Mouse (Mus musculus) kidney, embryonic 15.5 days (tissue): ENCODE measurements around the gene Gda. TPM values are rescaled to one million over a fixed set of nuclear protein-coding genes. Genes with fewer than 3 reads are reported as not detected.

Experiments
- ATAC-seq: fragments of 200-750 bp; cut with Nextera tagmentation; replicated peaks from 2 replicates; pipeline ENCODE4 v1.8.0; 2017; ENCODE audit warnings: moderate TSS enrichment; ENCODE audit not compliant: low FRiP score
- H3K27ac ChIP-seq: fragments of 300-500 bp; sonication (generic); 2 replicates; pipeline ENCODE4 v1.5.1; 2015; ENCODE audit warnings: mild to moderate bottlenecking, inconsistent platforms
- H3K27me3 ChIP-seq: fragments of 300-500 bp; sonication (generic); 2 replicates; pipeline ENCODE4 v1.6.1; 2015; ENCODE audit warnings: inconsistent platforms
- H3K36me3 ChIP-seq: fragments of 300-500 bp; sonication (generic); 2 replicates; pipeline ENCODE4 v1.6.1; 2015; ENCODE audit warnings: inconsistent platforms
- H3K4me1 ChIP-seq: fragments of 300-500 bp; sonication (generic); 2 replicates; pipeline ENCODE4 v1.6.1; 2015; ENCODE audit warnings: inconsistent platforms
- H3K4me2 ChIP-seq: fragments of 300-500 bp; sonication (generic); 2 replicates; pipeline ENCODE4 v1.6.1; 2015; ENCODE audit warnings: moderate library complexity, mild to moderate bottlenecking, inconsistent platforms
- H3K4me3 ChIP-seq: fragments of 300-500 bp; sonication (generic); replicated peaks from 2 replicates; pipeline ENCODE4 v1.5.1; 2015; ENCODE audit warnings: mild to moderate bottlenecking, inconsistent platforms
- H3K9ac ChIP-seq: fragments of 300-500 bp; sonication (generic); 2 replicates; pipeline ENCODE4 v1.6.1; 2015; ENCODE audit warnings: mild to moderate bottlenecking, inconsistent platforms
- H3K9me3 ChIP-seq: fragments of 300-500 bp; sonication (generic); replicated peaks from 2 replicates; pipeline ENCODE4 v1.6.1; 2016; ENCODE audit warnings: inconsistent platforms
- WGBS: fragments of 180-500 bp; shearing (Covaris S2); methylation state at CpG from one replicate; pipeline ENCODE4 v1.1.7; 2015; ENCODE audit warnings: mixed read lengths; 5-methylcytosine and 5-hydroxymethylcytosine counted together
- polyA plus RNA-seq: library from polyadenylated mRNA; unstranded; fragments of >200 nt; fragmentation: Nextera tagmentation; extraction: Ambion mirVana; gene quantifications from 2 replicates; pipeline ENCODE4 v1.2.1, GENCODE M21; 2015

Gene Gda
- 0.15 and 0.17 TPM in 2 replicates for polyA plus RNA-seq

DNA sequence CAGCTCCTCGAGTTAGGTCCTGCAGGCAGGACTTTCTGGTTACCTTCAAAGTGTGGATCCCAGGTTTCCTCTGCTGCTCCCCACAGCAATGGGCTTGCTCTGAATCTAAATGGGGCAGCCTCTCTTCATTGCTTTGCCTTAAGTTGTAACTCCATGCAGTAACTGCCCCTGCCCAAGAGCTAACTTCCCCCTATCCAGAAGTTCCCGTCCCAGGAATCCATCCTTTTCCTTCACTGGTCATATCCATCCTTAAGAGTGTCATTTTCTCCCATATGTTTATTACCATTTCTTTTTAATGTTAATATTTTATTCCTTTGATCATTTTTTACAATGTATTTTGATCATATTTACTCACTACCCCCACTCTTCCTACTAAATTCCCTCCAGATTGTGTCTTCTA, at the start of gene Gda:
Gda (minus strand) TSS at position 101 of the 400 bp plus-strand sequence.
- H3K27ac ChIP-seq: no peak within 1 kb of the TSS
- 0 out of 2 replicates have a peak, but pooled peaks cover 3% of the 10 kb centered on the region for H3K9me3 ChIP-seq
- peak within 1 kb of the TSS; percentile 93 for H3K4me2 ChIP-seq
- peak within 1 kb of the TSS; percentile 36 for H3K9ac ChIP-seq
- peaks cover 9% of the 10 kb centered on the region for H3K4me1 ChIP-seq
- H3K36me3 ChIP-seq: no peaks in the 10 kb centered on the region
- ATAC-seq: no peak
- 68% methylated on average over 2 of the region's 2 CpGs for WGBS
- peak within 1 kb of the TSS; percentile 52 for H3K4me3 ChIP-seq
- H3K27me3 ChIP-seq: peaks cover 25% of the 10 kb centered on the region

DNA sequence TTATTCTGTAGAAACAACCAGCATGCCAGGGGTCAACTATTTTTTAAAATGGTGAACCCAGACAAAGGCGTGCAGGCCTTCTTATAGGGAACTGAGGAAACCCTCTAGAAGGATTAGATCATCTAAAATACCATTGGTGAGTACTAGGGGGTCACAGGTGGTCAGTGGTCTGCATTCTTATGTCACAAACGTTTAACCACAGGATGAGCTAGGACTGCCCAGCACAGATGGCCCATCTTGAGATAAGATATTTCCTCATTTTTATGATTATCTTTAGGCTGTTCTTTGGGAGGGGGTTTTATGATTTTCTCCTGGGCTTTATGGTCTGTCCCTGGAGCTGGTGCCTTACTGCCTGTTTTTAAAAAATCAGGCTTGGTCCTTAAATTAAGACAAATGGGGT, 47.0 kb upstream of the Gda start:
- Histone ChIP-seq H3K4me2 (no peak overlapping the region), H3K36me3 (no peaks in the 10 kb centered on the region), H3K27ac (no peak overlapping the region), H3K9me3 (no peaks in the 10 kb centered on the region), H3K4me1 (no peaks in the 10 kb centered on the region), H3K9ac (no peak overlapping the region), H3K4me3 (no peak overlapping the region), H3K27me3 (no peaks in the 10 kb centered on the region)
- no peak for ATAC-seq
- 76% methylated on average over 2 of the region's 2 CpGs for WGBS

DNA sequence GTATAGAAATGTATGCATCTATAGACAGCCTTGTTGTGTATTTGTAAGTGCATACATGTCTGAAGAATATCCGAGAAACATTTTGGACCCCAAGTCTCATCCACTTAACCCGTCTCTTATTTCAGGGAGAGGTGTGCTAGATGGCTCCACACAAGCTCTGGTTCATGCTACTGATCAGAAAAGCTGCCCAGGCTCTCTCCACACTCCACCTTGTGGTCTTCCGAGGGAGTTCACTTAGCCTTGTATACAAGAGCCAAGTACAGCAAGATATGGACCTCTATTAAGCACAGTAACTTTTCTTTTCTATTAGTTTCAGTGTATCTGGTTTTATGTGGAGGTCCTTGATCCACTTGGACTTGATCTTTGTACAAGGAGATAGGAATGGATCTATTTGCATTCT, 36.9 kb upstream of the Gda start:
- H3K27ac ChIP-seq: no peak overlapping the region
- H3K4me1 ChIP-seq: no peaks in the 10 kb centered on the region
- H3K9me3 ChIP-seq: no peaks in the 10 kb centered on the region
- 50% methylated on average over 3 of the region's 3 CpGs for WGBS
- no peaks in the 10 kb centered on the region for H3K36me3 ChIP-seq
- no peak overlapping the region for H3K9ac ChIP-seq
- H3K27me3 ChIP-seq: no peaks in the 10 kb centered on the region
- ATAC-seq: 0 out of 2 replicates have a peak, but pooled peaks have one; percentile 54
- no peak overlapping the region for H3K4me2 ChIP-seq
- H3K4me3 ChIP-seq: no peak overlapping the region

DNA sequence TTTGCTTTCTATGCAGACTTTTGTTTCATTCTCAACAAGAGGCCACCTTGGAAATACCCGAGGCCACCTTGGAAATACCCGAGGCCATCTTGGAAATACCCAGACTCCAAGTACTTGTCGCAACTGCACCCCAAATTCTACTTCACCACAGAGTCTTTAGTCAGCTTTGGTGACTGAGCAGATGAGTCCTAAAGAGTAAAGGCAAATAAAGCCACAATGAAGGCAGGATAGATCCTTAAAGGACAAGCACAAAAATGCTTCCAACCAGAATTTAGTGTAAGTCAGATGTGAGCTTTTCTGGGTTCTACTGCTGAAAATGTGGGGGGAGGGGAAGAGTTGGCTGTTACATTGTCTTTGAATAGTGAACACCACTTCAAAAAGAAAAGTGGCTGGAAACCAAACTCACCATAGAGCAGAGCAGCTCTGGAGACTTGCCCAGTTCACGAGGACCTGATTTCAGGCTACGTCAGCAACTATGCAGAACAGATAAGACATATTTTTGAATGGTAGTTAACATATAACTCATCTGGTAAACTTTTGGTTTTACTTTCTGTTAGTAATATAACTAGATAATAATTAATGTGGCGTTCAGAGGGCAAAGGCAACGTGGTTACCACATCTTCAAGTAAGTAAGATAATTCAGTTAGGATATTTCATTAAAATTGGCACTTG, 34.5 kb upstream of the Gda start:
- Histone ChIP-seq H3K36me3 (no peaks in the 10 kb centered on the region), H3K27me3 (no peaks in the 10 kb centered on the region), H3K4me2 (no peak overlapping the region), H3K9ac (no peak overlapping the region), H3K9me3 (no peaks in the 10 kb centered on the region), H3K27ac (no peak overlapping the region), H3K4me3 (no peak overlapping the region), H3K4me1 (no peaks in the 10 kb centered on the region)
- WGBS: 81% methylated on average over 7 of the region's 7 CpGs
- ATAC-seq: no peak

DNA sequence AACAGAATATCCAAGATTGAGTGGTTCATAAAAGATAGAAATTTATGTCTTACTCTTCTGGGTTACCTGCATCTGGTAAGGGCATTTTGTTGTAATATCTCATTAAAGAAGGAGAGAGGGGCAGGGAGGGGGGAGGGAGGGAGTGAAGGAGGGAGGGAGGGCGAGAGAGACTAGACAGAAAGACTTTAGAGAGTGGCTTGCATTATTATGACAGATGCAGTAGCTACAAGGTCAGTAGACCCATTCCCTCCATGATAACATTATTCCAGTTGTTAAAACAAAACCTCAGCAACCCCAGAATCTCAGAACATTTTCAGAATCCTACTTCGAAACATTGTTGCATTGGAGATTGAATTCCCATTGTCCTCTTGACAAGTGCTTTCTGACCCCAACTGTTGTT, 33.9 kb upstream of the Gda start:
- H3K9me3 ChIP-seq: no peaks in the 10 kb centered on the region
- no peaks in the 10 kb centered on the region for H3K4me1 ChIP-seq
- H3K27ac ChIP-seq: no peak overlapping the region
- H3K36me3 ChIP-seq: no peaks in the 10 kb centered on the region
- no peak overlapping the region for H3K4me2 ChIP-seq
- 86% methylated on average over 2 of the region's 2 CpGs for WGBS
- no peak overlapping the region for H3K4me3 ChIP-seq
- H3K9ac ChIP-seq: no peak overlapping the region
- H3K27me3 ChIP-seq: no peaks in the 10 kb centered on the region
- ATAC-seq: no peak

DNA sequence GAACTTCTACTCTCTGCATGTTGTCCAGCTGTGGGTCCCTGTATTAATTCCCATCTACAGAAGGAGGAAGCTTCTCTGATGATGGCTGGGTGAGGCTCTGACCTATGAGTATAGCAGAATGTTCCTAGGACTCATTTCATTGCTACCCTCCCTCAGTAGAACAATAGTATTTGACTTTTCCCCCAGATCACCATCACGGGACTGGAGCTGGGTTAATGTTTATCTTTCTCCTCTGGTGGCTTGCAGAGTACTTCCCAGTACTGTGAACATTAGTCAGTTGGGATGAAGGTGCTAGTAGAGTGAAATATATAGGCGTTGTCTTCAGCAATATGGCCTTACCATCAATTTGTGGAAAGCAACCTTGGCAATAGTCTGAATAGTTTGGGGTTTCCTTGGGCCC, 31.5 kb upstream of the Gda start:
- ATAC-seq: no peak
- 58% methylated on average over 2 of the region's 2 CpGs for WGBS

DNA sequence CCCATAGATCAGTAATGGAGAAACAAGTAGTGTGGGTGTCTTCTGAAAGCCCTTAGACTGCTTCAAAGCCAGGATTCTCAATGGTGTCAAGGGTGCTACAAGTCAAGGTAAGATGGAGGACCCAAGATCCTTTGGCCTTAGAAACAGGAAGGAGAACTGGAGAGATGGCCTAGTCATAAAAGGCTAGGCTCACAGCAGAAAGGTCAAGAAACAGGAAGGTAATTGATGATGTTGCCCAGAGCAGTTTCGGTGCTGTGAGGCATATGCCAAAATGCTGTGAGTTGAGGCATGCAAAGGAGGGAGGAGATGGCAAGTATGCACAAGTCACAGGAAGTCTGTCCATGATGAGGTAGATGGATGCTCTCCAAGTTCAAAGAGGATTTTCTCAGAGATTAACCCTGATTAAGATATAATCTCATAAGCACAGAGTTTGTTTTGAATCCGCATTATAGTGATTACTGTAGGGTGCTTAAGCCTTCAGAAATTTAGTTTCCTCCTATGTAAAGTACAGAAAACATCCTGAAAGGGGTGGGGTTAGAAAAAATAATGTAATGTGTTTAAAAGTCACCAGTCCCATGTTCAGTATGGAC, 26.2 kb upstream of the Gda start:
- Histone ChIP-seq H3K4me1 (no peaks in the 10 kb centered on the region), H3K9me3 (no peaks in the 10 kb centered on the region), H3K27me3 (no peaks in the 10 kb centered on the region), H3K27ac (no peak overlapping the region), H3K4me2 (no peak overlapping the region), H3K9ac (no peak overlapping the region), H3K36me3 (no peaks in the 10 kb centered on the region), H3K4me3 (no peak overlapping the region)
- 88% methylated on average over 2 of the region's 2 CpGs for WGBS
- ATAC-seq: no peak

More for the DNA sequence above, 31.5 kb upstream of the Gda start:
- no peaks in the 10 kb centered on the region for H3K36me3 ChIP-seq
- no peak overlapping the region for H3K27ac ChIP-seq
- H3K4me1 ChIP-seq: no peaks in the 10 kb centered on the region
- no peak overlapping the region for H3K9ac ChIP-seq
- no peak overlapping the region for H3K4me2 ChIP-seq
- H3K9me3 ChIP-seq: no peaks in the 10 kb centered on the region
- no peak overlapping the region for H3K4me3 ChIP-seq
- no peaks in the 10 kb centered on the region for H3K27me3 ChIP-seq

DNA sequence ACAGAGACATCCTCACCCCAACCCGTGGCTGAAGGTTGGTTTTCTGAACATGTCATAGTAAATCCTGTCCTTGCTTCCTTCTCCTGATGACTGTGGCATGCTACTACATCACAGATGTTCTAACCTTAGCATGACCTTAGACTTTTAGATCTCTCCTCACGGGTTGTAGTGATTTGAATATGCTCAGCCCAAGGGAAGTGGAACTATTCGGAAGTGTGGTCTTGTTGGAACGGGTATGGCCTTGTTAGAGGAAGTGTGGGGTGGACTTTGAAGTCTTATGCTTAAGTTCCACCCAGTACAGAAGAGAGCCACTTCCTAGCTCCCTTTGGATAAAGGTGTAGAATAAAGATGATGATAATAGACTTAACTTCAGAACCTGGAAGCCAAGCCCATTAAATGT, 22.6 kb upstream of the Gda start:
- ATAC-seq: no peak
- WGBS: 66% methylated on average over 4 of the region's 4 CpGs

DNA sequence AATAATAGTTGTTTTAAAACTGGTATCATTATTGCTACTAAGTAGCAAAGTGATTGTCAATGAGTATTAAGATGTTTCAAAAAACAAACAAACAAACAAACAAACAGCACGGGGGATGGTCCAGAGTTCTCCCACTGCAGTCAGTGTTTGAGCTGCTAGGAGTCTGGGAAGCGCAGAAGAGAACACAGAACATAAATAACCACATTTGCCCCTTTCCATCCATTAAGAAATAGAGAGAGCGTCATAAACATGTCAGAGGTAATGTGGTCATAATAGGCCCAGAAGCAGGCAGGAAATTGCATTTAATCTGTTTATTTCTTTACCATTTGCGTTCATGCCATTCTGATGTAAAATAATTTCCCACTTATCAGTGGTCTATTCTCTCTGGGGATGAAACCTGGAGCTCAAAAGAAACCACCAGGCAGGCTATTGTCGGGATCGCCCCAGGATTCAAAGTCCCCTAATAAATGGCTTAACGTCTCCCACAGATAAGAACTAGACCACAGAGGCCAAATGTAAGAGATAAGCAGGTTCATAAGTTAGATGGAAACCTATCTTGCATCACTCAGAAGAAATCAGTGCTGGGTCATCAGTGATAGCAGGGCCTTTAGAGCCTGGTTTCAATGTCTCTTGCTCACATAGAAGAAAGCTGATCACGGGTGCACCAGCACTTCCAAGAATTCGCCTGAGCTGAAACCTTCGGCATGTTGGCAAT, 20.7 kb upstream of the Gda start:
- ATAC-seq: no peak
- Histone ChIP-seq H3K27ac (no peak overlapping the region), H3K36me3 (no peaks in the 10 kb centered on the region), H3K4me2 (no peak overlapping the region), H3K27me3 (no peaks in the 10 kb centered on the region), H3K4me1 (no peaks in the 10 kb centered on the region), H3K4me3 (no peak overlapping the region), H3K9ac (no peak overlapping the region), H3K9me3 (no peaks in the 10 kb centered on the region)
- 65% methylated on average over 10 of the region's 10 CpGs for WGBS

More for the DNA sequence above, 22.6 kb upstream of the Gda start:
- no peaks in the 10 kb centered on the region for H3K4me1 ChIP-seq
- no peak overlapping the region for H3K4me3 ChIP-seq
- H3K4me2 ChIP-seq: no peak overlapping the region
- H3K9ac ChIP-seq: no peak overlapping the region
- no peaks in the 10 kb centered on the region for H3K9me3 ChIP-seq
- H3K36me3 ChIP-seq: no peaks in the 10 kb centered on the region
- no peaks in the 10 kb centered on the region for H3K27me3 ChIP-seq
- H3K27ac ChIP-seq: no peak overlapping the region

DNA sequence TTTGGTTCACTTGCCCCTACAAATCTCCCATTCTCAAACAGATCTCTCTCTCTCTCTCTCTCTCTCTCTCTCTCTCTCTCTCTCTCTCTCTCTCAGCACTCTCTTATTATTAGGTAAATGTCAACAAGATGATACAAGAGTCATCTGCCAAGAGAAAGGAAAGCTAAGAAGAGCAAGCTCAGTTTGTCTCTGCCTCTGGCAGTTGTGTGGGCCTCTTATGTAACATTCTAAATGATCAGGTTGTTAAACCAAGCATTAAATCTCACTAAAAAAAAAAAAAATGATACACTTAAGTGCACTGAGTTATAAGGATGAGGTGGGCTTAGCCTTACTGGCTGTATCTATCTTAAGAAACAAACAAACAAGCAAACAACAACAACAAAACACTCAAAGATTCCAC, 18.1 kb upstream of the Gda start:
- no peak overlapping the region for H3K9ac ChIP-seq
- H3K4me3 ChIP-seq: no peak overlapping the region
- H3K27me3 ChIP-seq: no peaks in the 10 kb centered on the region
- no peak for ATAC-seq
- no peaks in the 10 kb centered on the region for H3K4me1 ChIP-seq
- no peak overlapping the region for H3K27ac ChIP-seq
- no peak overlapping the region for H3K4me2 ChIP-seq
- no peaks in the 10 kb centered on the region for H3K9me3 ChIP-seq
- H3K36me3 ChIP-seq: no peaks in the 10 kb centered on the region

DNA sequence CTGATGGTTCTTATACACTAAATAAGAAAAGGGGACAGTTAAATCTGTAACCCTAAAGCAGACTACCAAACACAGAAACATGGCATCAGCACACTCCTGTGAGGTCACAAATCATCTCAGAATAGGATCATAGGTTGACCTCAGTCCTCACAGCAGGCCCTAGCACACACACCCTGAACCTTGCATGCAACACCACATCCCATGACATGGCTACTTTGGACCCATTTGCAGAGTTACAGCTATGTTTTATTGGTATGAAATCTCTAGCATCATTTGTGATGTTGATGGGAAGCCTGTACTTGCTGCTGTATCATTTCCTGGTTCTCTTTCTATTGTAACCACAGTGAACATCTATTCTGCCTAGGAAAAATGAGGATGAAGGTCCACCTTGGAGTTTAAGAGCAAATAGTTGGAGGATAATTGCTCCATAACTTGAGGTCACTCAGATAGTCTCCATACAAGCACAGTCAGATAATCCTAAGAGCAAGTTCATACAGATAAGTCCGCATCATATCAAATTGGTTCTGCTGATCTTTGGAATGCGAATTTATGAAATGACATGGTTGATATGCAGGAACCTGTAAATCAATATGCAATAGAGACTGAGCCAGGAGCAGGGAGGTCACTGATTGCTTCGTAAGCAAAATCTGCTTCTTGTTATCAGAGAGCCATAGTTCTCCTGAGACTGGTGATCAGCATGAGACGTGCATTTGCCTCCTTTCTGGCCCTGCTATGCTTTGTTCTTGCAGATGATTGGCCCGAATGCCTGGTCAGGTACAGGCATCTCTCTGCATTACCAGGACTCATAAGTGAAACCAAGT, 14.1 kb upstream of the Gda start:
- H3K4me2 ChIP-seq: no peak overlapping the region
- no peaks in the 10 kb centered on the region for H3K36me3 ChIP-seq
- H3K9ac ChIP-seq: no peak overlapping the region
- ATAC-seq: no peak
- whole genome bisulfite sequencing: 87% methylated on average over 5 of the region's 5 CpGs
- no peaks in the 10 kb centered on the region for H3K27me3 ChIP-seq
- H3K4me3 ChIP-seq: no peak overlapping the region
- no peaks in the 10 kb centered on the region for H3K4me1 ChIP-seq
- no peak overlapping the region for H3K27ac ChIP-seq
- H3K9me3 ChIP-seq: no peaks in the 10 kb centered on the region

DNA sequence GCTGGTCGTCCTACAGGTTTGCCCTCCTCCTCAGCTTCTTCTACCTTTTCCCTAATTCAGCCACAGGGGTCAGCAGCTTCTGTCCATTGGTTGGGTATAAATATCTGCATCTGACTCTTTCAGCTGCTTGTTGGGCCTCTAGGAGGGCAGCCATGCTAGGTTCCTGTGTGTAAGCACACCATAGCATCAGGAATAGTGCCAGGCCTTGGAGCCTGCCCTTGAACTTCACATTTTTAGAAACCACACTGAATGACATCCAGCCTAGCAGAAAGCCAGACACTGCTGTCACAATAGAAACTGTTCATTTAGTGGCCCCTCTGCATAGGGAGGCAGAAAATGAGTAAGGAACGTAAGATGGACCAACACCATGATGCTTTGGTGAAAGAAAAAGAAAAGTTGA, 8.9 kb upstream of the Gda start:
- Histone ChIP-seq H3K9ac (no peak overlapping the region), H3K27me3 (no peaks in the 10 kb centered on the region), H3K4me3 (no peak overlapping the region), H3K27ac (no peak overlapping the region), H3K4me2 (no peak overlapping the region), H3K4me1 (0 out of 2 replicates have a peak, but pooled peaks cover 3% of the 10 kb centered on the region), H3K36me3 (no peaks in the 10 kb centered on the region), H3K9me3 (no peaks in the 10 kb centered on the region)
- ATAC-seq: no peak
- 82% methylated on average over 2 of the region's 2 CpGs for WGBS
